In genomic region chr4:102852290-102852689, GRCm38 (mm10) we compare ENCODE assay signal across 31 mouse cellular contexts.
A peak's percentile ranks its signal among the peaks of the same experiment; 100 is the strongest.
DNase-seq lines count a peak whose midpoint lies in the region; ATAC-seq and TF ChIP-seq lines count a peak whose summit lies in the region.
"Had no signal": no experiment of that assay in that cellular context is flagged by ENCODE, and none has a peak within 500 bp of the region (broad histone marks: within the 10 kb centered on the region; RNA-seq: fewer than 3 reads in every experiment).

No protein-coding gene starts in this region.

- H3K4me2 ChIP-seq in CH12.LX (ENCODE audit: insufficient read depth, low read depth, poor library complexity, severe bottlenecking): peak overlapping the region; percentile 79
- no peak overlapping the region for H3K4me2 ChIP-seq in neural tube, embryonic 15.5 days
- no peak overlapping the region for H3K4me2 ChIP-seq in kidney, embryonic 14.5 days (replicated peaks; ENCODE audit: low read depth, low read length)
- H3K4me2 ChIP-seq: forebrain, embryonic 13.5 days; heart, embryonic 11.5 days; hindbrain, embryonic 13.5 days; kidney, embryonic 15.5 days; limb, embryonic 13.5 days; liver, embryonic 12.5 days; midbrain, embryonic 12.5 days; neural tube, embryonic 12.5 days; stomach, embryonic 15.5 days had no signal

- TF ChIP-seq RAD21 in CH12.LX (IDR thresholded peaks at IDR 0.05; ENCODE audit: low read depth, low read length): no peak

- no peak for DNase-seq in frontal cortex, postnatal 25 days (ENCODE audit: low spot score in 2 of 2)
- DNase-seq in CH12.LX (ENCODE audit: extremely low read depth): peak; percentile 77
- DNase-seq in frontal cortex, postnatal 36 days (ENCODE audit: low spot score in 2 of 2): peak; percentile 30 to 62
- peak; percentile 55 to 68 for DNase-seq in right cerebral cortex, postnatal 10 days (ENCODE audit: low spot score in 2 of 2)
- DNase-seq in cerebellum, adult 9-10 months: no peak
- DNase-seq: adrenal gland, postnatal 14 days; cerebellum, adult 2 months; cerebellum, postnatal 25 days; gastrocnemius, postnatal 25 days; heart, adult 18-20 months; heart, postnatal 4 days; kidney, adult 11 months; kidney, postnatal 25 days; liver, postnatal 0 days; lung, postnatal 4 days; thymus, postnatal 14 days had no signal

- H3K36me3 ChIP-seq in CH12.LX (replicated peaks in 1 of 2; ENCODE audit: control insufficient read depth in 1 of 2, insufficient read depth in 1 of 2, low read length in 1 of 2): peaks cover 26 to 42% of the 10 kb centered on the region in 2 experiments
- 0 out of 2 replicates have a peak, but pooled peaks cover 6% of the 10 kb centered on the region for H3K36me3 ChIP-seq in neural tube, embryonic 15.5 days
- no peaks in the 10 kb centered on the region for H3K36me3 ChIP-seq in kidney, embryonic 14.5 days (ENCODE audit: control insufficient read depth, insufficient read depth, low read length)
- H3K36me3 ChIP-seq: kidney, embryonic 15.5 days; limb, embryonic 13.5 days; liver, embryonic 12.5 days; midbrain, embryonic 12.5 days; neural tube, embryonic 12.5 days; stomach, embryonic 15.5 days had no signal

- no peak for TF ChIP-seq CTCF in CH12.LX (conservative IDR thresholded peaks at IDR 0.05 in 1 of 2, IDR thresholded peaks at IDR 0.05 in 1 of 2; ENCODE audit: low read depth in 2 of 2, low read length in 2 of 2)

- peaks cover 41% of the 10 kb centered on the region for H3K79me2 ChIP-seq in CH12.LX (replicated peaks; ENCODE audit: control insufficient read depth, extremely low read depth, insufficient read depth, poor library complexity, severe bottlenecking)

- H3K9ac ChIP-seq in CH12.LX (ENCODE audit: insufficient read depth, low read depth): peak overlapping the region; percentile 69; the same call in 1 of the 2 replicates
- no peak overlapping the region for H3K9ac ChIP-seq in neural tube, embryonic 15.5 days (replicated peaks)
- H3K9ac ChIP-seq in kidney, embryonic 14.5 days (ENCODE audit: low read depth, low read length): no peak overlapping the region
- H3K9ac ChIP-seq: forebrain, embryonic 13.5 days; hindbrain, embryonic 13.5 days; kidney, embryonic 15.5 days; limb, embryonic 13.5 days; liver, embryonic 12.5 days; liver, postnatal 0 days; midbrain, embryonic 12.5 days; neural tube, embryonic 12.5 days; stomach, embryonic 15.5 days had no signal

- peaks cover 10 to 60% of the 10 kb centered on the region in 2 experiments for H3K4me1 ChIP-seq in CH12.LX (ENCODE audit: control insufficient read depth in 1 of 2, insufficient read depth in 2 of 2)
- peaks cover 13% of the 10 kb centered on the region for H3K4me1 ChIP-seq in neural tube, embryonic 15.5 days
- H3K4me1 ChIP-seq in kidney, embryonic 14.5 days (ENCODE audit: control insufficient read depth, insufficient read depth, low read length): no peaks in the 10 kb centered on the region
- H3K4me1 ChIP-seq: limb, embryonic 13.5 days; liver, embryonic 12.5 days; megakaryocyte, embryonic 14.5 days; stomach, embryonic 15.5 days had no signal

- no peak overlapping the region for H3K4me3 ChIP-seq in CH12.LX (replicated peaks in 1 of 3; ENCODE audit: low read depth in 2 of 3, low read length in 2 of 3, poor library complexity in 1 of 3)
- H3K4me3 ChIP-seq in neural tube, embryonic 15.5 days (replicated peaks): no peak overlapping the region
- H3K4me3 ChIP-seq in kidney, embryonic 14.5 days (ENCODE audit: low read length): no peak overlapping the region
- H3K4me3 ChIP-seq: forebrain, embryonic 13.5 days; hindbrain, embryonic 13.5 days; kidney, embryonic 15.5 days; limb, embryonic 13.5 days; liver, embryonic 12.5 days; megakaryocyte, embryonic 14.5 days; midbrain, embryonic 12.5 days; myocyte; neural tube, embryonic 12.5 days; stomach, embryonic 15.5 days had no signal

- peak; percentile 62; the same call in 1 of the 2 replicates for TF ChIP-seq POLR2A in CH12.LX (IDR thresholded peaks at IDR 0.05; ENCODE audit: low read depth, low read length)

- dilution Hi-C loops in CH12.LX (cut with MboI; ENCODE audit: extremely low pct_ligation_motif_present, extremely low pct_unique_long_range_greater_than_20kb, low sequenced_read_pairs): no loop called here

- peak; percentile 22; the same call in 1 of the 2 replicates for TF ChIP-seq EP300 in CH12.LX (IDR thresholded peaks at IDR 0.05; ENCODE audit: low read length)

- in situ Hi-C loops in CH12.LX (cut with MboI; ENCODE audit: low pct_ligation_motif_present, low pct_unique_long_range_greater_than_20kb, low sequenced_read_pairs): no loop called here

- 81% methylated on average over 3 of the region's 3 CpGs for WGBS in neural tube, embryonic 15.5 days
- WGBS in kidney, embryonic 14.5 days: 82% methylated on average over 3 of the region's 3 CpGs

- peak overlapping the region; percentile 93 for H3K27ac ChIP-seq in CH12.LX (ENCODE audit: insufficient read depth, low read depth)
- H3K27ac ChIP-seq in neural tube, embryonic 15.5 days (replicated peaks): no peak overlapping the region
- no peak overlapping the region for H3K27ac ChIP-seq in kidney, embryonic 14.5 days (ENCODE audit: low read depth, low read length)
- H3K27ac ChIP-seq: forebrain, embryonic 13.5 days; hindbrain, embryonic 13.5 days; kidney, embryonic 15.5 days; limb, embryonic 13.5 days; liver, embryonic 12.5 days; midbrain, embryonic 12.5 days; neural tube, embryonic 12.5 days; stomach, embryonic 15.5 days had no signal

- ATAC-seq in frontal cortex, adult (ENCODE audit: low TSS enrichment): peak; percentile 78
- no peak for ATAC-seq in neural tube, embryonic 15.5 days (ENCODE audit: low FRiP score)
- ATAC-seq in kidney, embryonic 14.5 days (ENCODE audit: low FRiP score, low TSS enrichment): no peak
- ATAC-seq: forebrain, embryonic 13.5 days; liver, embryonic 12.5 days; liver, postnatal 0 days; Patski had no signal

- no peaks in the 10 kb centered on the region for H3K27me3 ChIP-seq in CH12.LX (replicated peaks)
- H3K27me3 ChIP-seq in neural tube, embryonic 15.5 days (replicated peaks): no peaks in the 10 kb centered on the region
- H3K27me3 ChIP-seq in kidney, embryonic 14.5 days (ENCODE audit: control insufficient read depth, insufficient read depth, low read length): no peaks in the 10 kb centered on the region
- H3K27me3 ChIP-seq: forebrain, embryonic 13.5 days; hindbrain, embryonic 13.5 days; kidney, embryonic 15.5 days; limb, embryonic 13.5 days; liver, embryonic 12.5 days; megakaryocyte, embryonic 14.5 days; midbrain, embryonic 12.5 days; neural tube, embryonic 12.5 days; stomach, embryonic 15.5 days had no signal

- no peaks in the 10 kb centered on the region for H3K9me3 ChIP-seq in CH12.LX (replicated peaks; ENCODE audit: low read length)
- no peaks in the 10 kb centered on the region for H3K9me3 ChIP-seq in neural tube, embryonic 15.5 days (replicated peaks)
- H3K9me3 ChIP-seq in kidney, embryonic 14.5 days (ENCODE audit: control insufficient read depth, low read length): no peaks in the 10 kb centered on the region
- H3K9me3 ChIP-seq: forebrain, embryonic 13.5 days; hindbrain, embryonic 13.5 days; kidney, embryonic 15.5 days; limb, embryonic 13.5 days; liver, embryonic 12.5 days; midbrain, embryonic 12.5 days; neural tube, embryonic 12.5 days; stomach, embryonic 15.5 days had no signal

TF ChIP-seq in CH12.LX, 34 proteins besides CTCF, POLR2A, EP300 and RAD21:
- TF ChIP-seq CHD2 (IDR thresholded peaks at IDR 0.05; ENCODE audit: low read length) (no peak), TCF12 (IDR thresholded peaks at IDR 0.05; ENCODE audit: low read depth, low read length) (peak; percentile 60), ZMIZ1 (IDR thresholded peaks at IDR 0.05; ENCODE audit: low read depth, low read length) (no peak), GABPA (IDR thresholded peaks at IDR 0.05; ENCODE audit: insufficient replicate concordance, low read depth, low read length) (no peak), HCFC1 (IDR thresholded peaks at IDR 0.05; ENCODE audit: low read depth, low read length) (no peak), E2F4 (IDR thresholded peaks at IDR 0.05; ENCODE audit: insufficient replicate concordance, low read depth, low read length) (no peak), JUN (IDR thresholded peaks at IDR 0.05; ENCODE audit: insufficient read depth, low read depth, low read length) (peak; percentile 31; the same call in 1 of the 2 replicates), USF2 (conservative IDR thresholded peaks at IDR 0.05; ENCODE audit: low read depth, low read length) (no peak), MEF2A (IDR thresholded peaks at IDR 0.05; ENCODE audit: borderline replicate concordance, low read depth, low read length) (no peak), POLR2AphosphoS2 (IDR thresholded peaks at IDR 0.05; ENCODE audit: low read depth, low read length) (no peak), NRF1 (IDR thresholded peaks at IDR 0.05; ENCODE audit: low read depth, low read length) (no peak), USF1 (IDR thresholded peaks at IDR 0.05; ENCODE audit: low read depth, low read length) (no peak), ZC3H11A (IDR thresholded peaks at IDR 0.05; ENCODE audit: low read depth, low read length) (no peak), ELF1 (IDR thresholded peaks at IDR 0.05; ENCODE audit: low read depth, low read length) (no peak), RCOR1 (conservative IDR thresholded peaks at IDR 0.05; ENCODE audit: low read depth, low read length) (no peak), ETS1 (conservative IDR thresholded peaks at IDR 0.05; ENCODE audit: low read depth, low read length) (peak; percentile 79), MAFK (IDR thresholded peaks at IDR 0.05; ENCODE audit: insufficient replicate concordance, low read length) (peak; percentile 74; the same call in 1 of the 2 replicates), IRF4 (IDR thresholded peaks at IDR 0.05; ENCODE audit: low read depth, low read length) (no peak), BHLHE40 (IDR thresholded peaks at IDR 0.05; ENCODE audit: low read depth, low read length) (peak; percentile 82), CHD1 (IDR thresholded peaks at IDR 0.05; ENCODE audit: low read depth, low read length) (no peak)

Comparison
In these comparisons a context has a peak if more than half of its experiments do, and no peak if none do; other contexts are left out.
1. DNase-seq: peak in CH12.LX (single experiment), frontal cortex, postnatal 36 days (2 of 2) and right cerebral cortex, postnatal 10 days (2 of 2); none in frontal cortex, postnatal 25 days (0 of 2) and cerebellum, adult 9-10 months (single experiment).